Mouse (Mus musculus) layer of hippocampus, postnatal 25 days (tissue): ENCODE results near the gene Rars. TPM values are rescaled to one million over a fixed set of nuclear protein-coding genes. Genes with fewer than 3 reads are reported as not detected.

ENCODE experiments used
- DNase-seq, 2 experiments: peaks; one replicate each; pipeline ENCODE4 v3.0.0; 2022; ENCODE audit warnings: mixed read lengths in 2 of 2, low spot score in 1 of 2; ENCODE audit errors: extremely low spot score in 1 of 2
- microRNA-seq, 2 experiments: library from miRNA; unstranded; fragments of <30 nt; microRNA quantifications; one replicate each; pipeline ENCODE4 v1.2.0; 2021
- total RNA-seq, 2 experiments: library from RNA; stranded (reverse); gene quantifications; 2 replicates each; pipeline ENCODE4 v1.2.3; 2021

The Rars gene
- total RNA-seq, 2 experiments from 2014 or later = 46.3 to 49.6 TPM

DNA sequence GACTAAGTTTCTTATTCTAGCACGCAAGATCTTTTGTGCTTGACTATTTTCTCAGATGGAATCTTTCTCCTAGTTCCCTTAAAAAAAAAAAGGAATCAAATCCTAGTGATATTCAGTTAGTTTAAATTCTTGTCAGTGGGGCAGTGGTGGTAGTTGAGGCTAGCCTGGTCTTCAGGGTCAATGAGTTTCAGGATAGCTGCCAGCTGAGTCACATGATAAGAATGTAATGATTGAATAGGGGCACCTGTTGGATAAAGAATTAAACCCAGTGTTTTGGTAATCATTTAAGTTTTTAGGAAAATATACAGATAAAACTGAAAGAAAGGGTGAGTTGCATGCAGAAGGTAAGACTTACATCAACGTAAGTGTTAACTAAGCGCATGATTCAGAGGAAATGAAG is 58.7 kb downstream of the Rars start:
- no peak for DNase-seq

DNA sequence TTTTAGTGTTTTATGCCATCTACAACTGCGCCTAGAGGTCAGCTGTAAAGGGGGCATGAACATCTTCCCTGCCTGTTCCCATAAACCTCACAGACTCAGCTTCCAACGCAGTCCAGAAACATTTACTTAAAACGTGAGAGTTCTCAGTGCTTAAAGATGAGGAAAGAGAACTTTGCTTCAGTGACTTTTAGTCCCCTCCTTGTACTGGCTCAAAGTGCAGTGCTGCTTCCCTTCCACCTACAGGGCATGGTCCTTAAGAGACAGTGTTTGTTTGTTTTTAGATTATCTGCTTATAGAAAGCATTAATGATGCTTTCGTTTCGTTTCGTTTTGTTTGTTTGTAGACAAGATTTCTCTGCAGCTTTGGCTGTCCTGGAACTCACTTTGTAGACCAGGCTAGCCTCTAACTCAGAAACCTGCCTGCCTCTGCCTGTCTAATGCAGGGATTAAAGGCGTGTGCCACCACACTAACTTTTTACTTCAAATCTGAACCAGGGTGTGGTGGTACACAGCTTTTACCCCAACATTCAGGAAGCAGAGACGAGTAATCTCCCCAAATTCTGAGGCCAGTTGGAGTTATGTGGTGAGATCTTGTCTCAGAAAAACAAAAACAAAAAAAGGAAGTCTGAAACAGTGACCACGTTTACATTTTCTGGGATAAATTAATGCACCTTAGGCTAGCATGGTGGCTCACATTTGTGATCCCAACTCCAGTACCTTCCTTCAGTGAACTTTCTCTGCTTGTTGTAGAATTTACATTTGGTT is 63.4 kb downstream of the Rars start:
- DNase-seq = no peak

- DNase-seq = peak; percentile 57 to 71
These were observed 64.4 kb downstream of the Rars start for GRCm38 (mm10) chr11:35769746-35770437.

GRCm38 (mm10) chr11:35769188-35769745 is 65.0 kb downstream of the Rars start, which contains the start of gene Pank3:
Pank3 (plus strand) TSS chr11:35769484.
- peak; percentile 77 to 84 for DNase-seq

DNA sequence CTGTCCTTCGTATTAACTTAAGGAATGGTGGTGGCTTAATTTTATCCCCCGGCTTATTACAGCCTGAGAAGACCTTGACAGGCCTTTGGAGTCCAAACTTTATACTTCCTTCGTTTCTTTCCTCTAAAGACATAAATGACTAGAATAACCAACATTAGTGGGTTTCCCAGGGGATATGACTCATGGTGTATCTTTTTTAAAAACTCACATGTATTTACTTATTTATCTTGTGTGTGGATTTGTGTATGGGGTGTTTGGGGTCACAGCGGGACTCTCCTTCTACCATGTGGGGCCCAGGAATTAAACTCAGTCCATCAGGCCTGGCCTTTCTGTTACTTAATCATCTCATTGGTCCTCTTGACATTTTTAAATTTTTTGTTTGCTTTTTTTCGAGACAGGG is 67.5 kb downstream of the Rars start:
- no peak for DNase-seq

GRCm38 (mm10) chr11:35760627-35761003 is 73.7 kb downstream of the Rars start:
- no peak for DNase-seq

DNA sequence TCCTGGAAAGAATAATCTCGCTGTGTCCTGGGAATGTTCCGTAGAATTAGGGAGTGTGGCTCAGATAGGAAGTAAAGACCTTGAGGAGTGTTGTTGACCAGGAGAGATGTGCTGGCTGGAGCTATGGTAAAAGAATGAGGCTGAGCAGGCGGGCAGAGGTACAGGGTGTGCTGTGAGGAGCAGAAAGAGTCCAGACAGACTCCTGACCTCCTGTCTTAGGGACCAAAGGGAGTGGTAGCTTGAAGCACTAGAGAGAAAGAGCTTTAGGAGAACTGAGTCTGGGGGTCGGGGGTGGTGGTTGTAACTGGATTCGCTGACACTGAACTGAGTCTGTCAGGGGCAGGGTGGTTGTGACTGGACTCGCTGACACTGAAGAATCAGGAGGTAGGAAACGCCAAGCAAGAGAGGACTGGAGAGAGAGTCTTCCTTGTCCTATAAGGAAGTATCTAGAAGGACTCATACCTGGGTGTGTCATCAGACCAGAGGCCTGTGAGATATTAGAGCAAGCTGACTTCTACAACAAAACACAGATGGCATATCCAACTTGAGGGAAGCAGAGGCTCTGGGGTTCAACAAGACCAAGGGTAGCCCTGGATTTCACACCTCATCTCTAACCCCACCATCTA is 74.2 kb downstream of the Rars start:
- no peak for DNase-seq

Small RNAs within 50 kb of the gene (microRNA-seq; reads per million reads assigned to microRNA genes)
- 4.2 to 7.9 reads per million in 2 experiments for gene Mir103-1

Other genes starting within 250 kb of the Rars start
- gene Pank3, start 65.0 kb downstream of the Rars start, total RNA-seq = 10 to 100 TPM; 43.8 to 44.8 TPM
- gene Fbll1, start 35.6 kb downstream of the Rars start, total RNA-seq = 10 to 100 TPM; 50.7 to 53.7 TPM
- 100 to 1,000 TPM; 101 to 122 TPM for gene Wwc1, start 146.0 kb upstream of the Rars start, total RNA-seq